Mouse (Mus musculus) lung, embryonic 14.5 days (tissue): ENCODE measurements at regions not wholly inside any gene's neighbourhood (a gene's known extent, or its start where the extent isn't known, plus 50 kb on each side); places are given as distances from the start of the nearest gene placed in this dataset.

Experiments used
- ATAC-seq: fragments of 200-750 bp; cut with Nextera tagmentation; 2 replicates; pipeline ENCODE4 v1.8.0; 2017; ENCODE audit warnings: mild to moderate bottlenecking, moderate TSS enrichment, moderate library complexity; ENCODE audit not compliant: insufficient read depth
- DNase-seq: peaks from one replicate; pipeline ENCODE4 v3.0.0-alpha.2; 2015
- H3K27ac ChIP-seq: fragments of 300-500 bp; sonication (generic); 2 replicates; pipeline ENCODE4 v1.5.1; 2014; ENCODE audit warnings: low read depth, mild to moderate bottlenecking, moderate library complexity
- H3K27me3 ChIP-seq: fragments of 300-500 bp; sonication (generic); 2 replicates; pipeline ENCODE4 v1.6.1; 2014; ENCODE audit warnings: low read length, control low read depth; ENCODE audit not compliant: insufficient read depth
- H3K36me3 ChIP-seq: fragments of 300-500 bp; sonication (generic); 2 replicates; pipeline ENCODE4 v1.6.1; 2014; ENCODE audit warnings: control low read depth; ENCODE audit not compliant: insufficient read depth
- H3K4me1 ChIP-seq: fragments of 300-500 bp; sonication (generic); 2 replicates; pipeline ENCODE4 v1.6.1; 2014; ENCODE audit warnings: antibody characterized with exemption, control low read depth; ENCODE audit not compliant: insufficient read depth
- H3K4me2 ChIP-seq: fragments of 300-500 bp; sonication (generic); 2 replicates; pipeline ENCODE4 v1.6.1; 2014; ENCODE audit warnings: mild to moderate bottlenecking
- H3K4me3 ChIP-seq: fragments of 300-500 bp; sonication (generic); 2 replicates; pipeline ENCODE4 v1.5.1; 2014; ENCODE audit warnings: low read depth, low read length
- H3K9ac ChIP-seq: fragments of 300-500 bp; sonication (generic); 2 replicates; pipeline ENCODE4 v1.6.1; 2014
- H3K9me3 ChIP-seq: fragments of 300-500 bp; sonication (generic); 2 replicates; pipeline ENCODE4 v1.6.1; 2016; ENCODE audit warnings: low read depth, low read length, control low read depth
- CTCF ChIP-seq: IDR thresholded peaks from 2 replicates; pipeline ENCODE4 v1.5.1; 2016; ENCODE audit warnings: antibody characterized with exemption, low read depth
- whole genome bisulfite sequencing: fragments of 180-500 bp; shearing (Covaris S2); extraction: QIAGEN DNeasy Blood & Tissue Kit; methylation state at CpG from one replicate; pipeline ENCODE4 v1.1.7; 2014; 5-methylcytosine and 5-hydroxymethylcytosine counted together

GRCm38 (mm10) chr6:51757131-51757530 lies 233.4 kb downstream of the Snx10 start:
- no peak overlapping the region for H3K27ac ChIP-seq
- no peaks in the 10 kb centered on the region for H3K4me1 ChIP-seq
- H3K36me3 ChIP-seq, result no peaks in the 10 kb centered on the region
- H3K4me2 ChIP-seq, result no peak overlapping the region
- DNase-seq, result no peak
- H3K9ac ChIP-seq, result no peak overlapping the region
- ATAC-seq, result no peak
- H3K27me3 ChIP-seq, result no peaks in the 10 kb centered on the region
- TF ChIP-seq CTCF, result no peak
- H3K9me3 ChIP-seq, result no peaks in the 10 kb centered on the region
- no peak overlapping the region for H3K4me3 ChIP-seq
- 66% methylated on average over 3 of the region's 3 CpGs for WGBS

- H3K4me2 ChIP-seq, result no peak overlapping the region
- no peak overlapping the region for H3K9ac ChIP-seq
- H3K27ac ChIP-seq, result no peak overlapping the region
- H3K4me3 ChIP-seq, result no peak overlapping the region
- WGBS, result 81% methylated on average over 4 of the region's 4 CpGs
- TF ChIP-seq CTCF, result no peak
- no peak for ATAC-seq
- no peaks in the 10 kb centered on the region for H3K4me1 ChIP-seq
- H3K9me3 ChIP-seq, result no peaks in the 10 kb centered on the region
- no peaks in the 10 kb centered on the region for H3K27me3 ChIP-seq
- H3K36me3 ChIP-seq, result no peaks in the 10 kb centered on the region
- DNase-seq, result no peak
These were observed 234.0 kb downstream of the Snx10 start for GRCm38 (mm10) chr6:51757746-51758145.

GRCm38 (mm10) chr6:51758781-51759180 lies 235.1 kb downstream of the Snx10 start:
- Histone ChIP-seq H3K27me3 (no peaks in the 10 kb centered on the region), H3K4me3 (no peak overlapping the region), H3K4me2 (no peak overlapping the region), H3K9ac (no peak overlapping the region), H3K27ac (no peak overlapping the region), H3K4me1 (no peaks in the 10 kb centered on the region), H3K9me3 (no peaks in the 10 kb centered on the region), H3K36me3 (no peaks in the 10 kb centered on the region)
- DNase-seq, result peak; percentile 53
- no peak for TF ChIP-seq CTCF
- ATAC-seq, result no peak
- 73% methylated on average over 3 of the region's 3 CpGs for WGBS

- no peak for ATAC-seq
These were observed 236.7 kb downstream of the Snx10 start for GRCm38 (mm10) chr6:51760372-51760771.

GRCm38 (mm10) chr6:51761506-51761905 lies 237.8 kb downstream of the Snx10 start:
- Histone ChIP-seq H3K9me3 (no peaks in the 10 kb centered on the region), H3K27me3 (no peaks in the 10 kb centered on the region), H3K36me3 (no peaks in the 10 kb centered on the region), H3K9ac (no peak overlapping the region), H3K27ac (no peak overlapping the region), H3K4me2 (no peak overlapping the region), H3K4me1 (no peaks in the 10 kb centered on the region), H3K4me3 (no peak overlapping the region)
- TF ChIP-seq CTCF, result no peak
- WGBS, result 58% methylated on average over 5 of the region's 5 CpGs
- ATAC-seq (no peak), DNase-seq (peak; percentile 13)

More at GRCm38 (mm10) chr6:51760372-51760771, 236.7 kb downstream of the Snx10 start:
- Histone ChIP-seq H3K27me3 (no peaks in the 10 kb centered on the region), H3K4me3 (no peak overlapping the region), H3K9me3 (no peaks in the 10 kb centered on the region), H3K4me1 (no peaks in the 10 kb centered on the region), H3K4me2 (no peak overlapping the region), H3K9ac (no peak overlapping the region), H3K36me3 (no peaks in the 10 kb centered on the region), H3K27ac (no peak overlapping the region)
- 50% methylated on average over 5 of the region's 5 CpGs for WGBS
- no peak for DNase-seq
- no peak for TF ChIP-seq CTCF

GRCm38 (mm10) chr6:51766482-51766881 lies 242.8 kb downstream of the Snx10 start:
- no peak overlapping the region for H3K4me2 ChIP-seq
- TF ChIP-seq CTCF, result no peak
- no peak overlapping the region for H3K4me3 ChIP-seq
- no peak overlapping the region for H3K9ac ChIP-seq
- no peaks in the 10 kb centered on the region for H3K36me3 ChIP-seq
- H3K27ac ChIP-seq, result no peak overlapping the region
- 36% methylated on average over 3 of the region's 3 CpGs for WGBS
- H3K4me1 ChIP-seq, result 0 out of 2 replicates have a peak, but pooled peaks cover 8% of the 10 kb centered on the region
- no peak for DNase-seq
- H3K27me3 ChIP-seq, result no peaks in the 10 kb centered on the region
- no peak for ATAC-seq
- no peaks in the 10 kb centered on the region for H3K9me3 ChIP-seq

GRCm38 (mm10) chr6:51767582-51768341 lies 244.1 kb downstream of the Snx10 start:
- H3K27ac ChIP-seq, result peak overlapping the region; percentile 26; the same call in 1 of the 2 replicates
- 0 out of 2 replicates have a peak, but pooled peaks cover 8% of the 10 kb centered on the region for H3K4me1 ChIP-seq
- 0 out of 2 replicates have a peak overlapping the region, but pooled peaks have one; percentile 32 for H3K9ac ChIP-seq
- ATAC-seq (peak; percentile 70), DNase-seq (peak; percentile 65)
- H3K4me3 ChIP-seq, result no peak overlapping the region
- 8% methylated on average over 15 of the region's 15 CpGs for WGBS
- no peaks in the 10 kb centered on the region for H3K27me3 ChIP-seq
- no peaks in the 10 kb centered on the region for H3K36me3 ChIP-seq
- TF ChIP-seq CTCF, result no peak
- H3K4me2 ChIP-seq, result peak overlapping the region; percentile 53
- no peaks in the 10 kb centered on the region for H3K9me3 ChIP-seq
